In genomic region chr4:141021614-141021929, GRCm38 (mm10) we compare ENCODE assay signal across 8 mouse cellular contexts. TPM values are rescaled to one million over a fixed set of nuclear protein-coding genes. Genes with fewer than 3 reads are reported as not detected.
DNase-seq lines count a peak whose midpoint lies in the region; ATAC-seq and TF ChIP-seq lines count a peak whose summit lies in the region.
"Had no signal": no experiment of that assay in that cellular context is flagged by ENCODE, and none has a peak within 500 bp of the region (broad histone marks: within the 10 kb centered on the region; RNA-seq: fewer than 3 reads in every experiment).

No protein-coding gene starts in this region.

- peak overlapping the region; percentile 95 for H3K27ac ChIP-seq in lung, embryonic 14.5 days (ENCODE audit: low read depth)
- peak overlapping the region; percentile 97 for H3K27ac ChIP-seq in embryonic facial prominence, embryonic 13.5 days
- H3K27ac ChIP-seq in intestine, embryonic 14.5 days (ENCODE audit: low read depth) = peak overlapping the region; percentile 92
- peak overlapping the region; percentile 81 for H3K27ac ChIP-seq in neural tube, embryonic 15.5 days (replicated peaks)

- 44% methylated on average over 11 of the region's 11 CpGs for WGBS in lung, embryonic 14.5 days
- 50% methylated on average over 11 of the region's 11 CpGs for WGBS in embryonic facial prominence, embryonic 13.5 days
- 55% methylated on average over 11 of the region's 11 CpGs for WGBS in intestine, embryonic 14.5 days
- WGBS in neural tube, embryonic 15.5 days = 41% methylated on average over 11 of the region's 11 CpGs

- H3K27me3 ChIP-seq in lung, embryonic 14.5 days (ENCODE audit: insufficient read depth, low read length) = no peaks in the 10 kb centered on the region
- no peaks in the 10 kb centered on the region for H3K27me3 ChIP-seq in embryonic facial prominence, embryonic 13.5 days
- H3K27me3 ChIP-seq in intestine, embryonic 14.5 days (replicated peaks; ENCODE audit: control insufficient read depth, insufficient read depth, low read length) = no peaks in the 10 kb centered on the region
- no peaks in the 10 kb centered on the region for H3K27me3 ChIP-seq in neural tube, embryonic 15.5 days (replicated peaks)
- H3K27me3 ChIP-seq: Patski had no signal

- H3K4me2 ChIP-seq in lung, embryonic 14.5 days = peak overlapping the region; percentile 46
- peak overlapping the region; percentile 37; the same call in 1 of the 2 replicates for H3K4me2 ChIP-seq in embryonic facial prominence, embryonic 13.5 days
- no peak overlapping the region for H3K4me2 ChIP-seq in intestine, embryonic 14.5 days (ENCODE audit: low read length)
- no peak overlapping the region for H3K4me2 ChIP-seq in neural tube, embryonic 15.5 days

- no peak overlapping the region for H3K4me3 ChIP-seq in lung, embryonic 14.5 days (ENCODE audit: low read depth, low read length)
- H3K4me3 ChIP-seq in embryonic facial prominence, embryonic 13.5 days = no peak overlapping the region
- no peak overlapping the region for H3K4me3 ChIP-seq in intestine, embryonic 14.5 days (ENCODE audit: low read depth, low read length)
- H3K4me3 ChIP-seq in neural tube, embryonic 15.5 days (replicated peaks) = no peak overlapping the region

- peak; percentile 12; the same call in 1 of the 2 replicates for ATAC-seq in lung, embryonic 14.5 days (ENCODE audit: insufficient read depth)
- peak; percentile 2; the same call in 1 of the 2 replicates for ATAC-seq in embryonic facial prominence, embryonic 13.5 days (ENCODE audit: insufficient number of reproducible peaks, insufficient read depth, low FRiP score, low TSS enrichment, low read depth)
- ATAC-seq in intestine, embryonic 14.5 days (replicated peaks; ENCODE audit: low FRiP score, low TSS enrichment, low read depth) = no peak
- ATAC-seq in neural tube, embryonic 15.5 days (ENCODE audit: low FRiP score) = no peak
- ATAC-seq: Patski had no signal

- H3K4me1 ChIP-seq in lung, embryonic 14.5 days (ENCODE audit: insufficient read depth) = peaks cover 24% of the 10 kb centered on the region
- H3K4me1 ChIP-seq in embryonic facial prominence, embryonic 13.5 days = peaks cover 61% of the 10 kb centered on the region
- peaks cover 26% of the 10 kb centered on the region for H3K4me1 ChIP-seq in intestine, embryonic 14.5 days (replicated peaks; ENCODE audit: control insufficient read depth, insufficient read depth, low read length)
- peaks cover 37% of the 10 kb centered on the region for H3K4me1 ChIP-seq in neural tube, embryonic 15.5 days

- H3K36me3 ChIP-seq in lung, embryonic 14.5 days (ENCODE audit: insufficient read depth) = peaks cover 41% of the 10 kb centered on the region
- peaks cover 54% of the 10 kb centered on the region for H3K36me3 ChIP-seq in embryonic facial prominence, embryonic 13.5 days
- H3K36me3 ChIP-seq in intestine, embryonic 14.5 days (ENCODE audit: control insufficient read depth, insufficient read depth, low read length) = peaks cover 12% of the 10 kb centered on the region; the same call in 1 of the 2 replicates
- peaks cover 6% of the 10 kb centered on the region for H3K36me3 ChIP-seq in neural tube, embryonic 15.5 days

- H3K9me3 ChIP-seq in lung, embryonic 14.5 days (ENCODE audit: low read depth, low read length) = no peaks in the 10 kb centered on the region
- H3K9me3 ChIP-seq in embryonic facial prominence, embryonic 13.5 days = no peaks in the 10 kb centered on the region
- H3K9me3 ChIP-seq in intestine, embryonic 14.5 days (ENCODE audit: control insufficient read depth, low read length) = no peaks in the 10 kb centered on the region
- no peaks in the 10 kb centered on the region for H3K9me3 ChIP-seq in neural tube, embryonic 15.5 days (replicated peaks)

- H3K9ac ChIP-seq in lung, embryonic 14.5 days = peak overlapping the region; percentile 34
- H3K9ac ChIP-seq in embryonic facial prominence, embryonic 13.5 days = peak overlapping the region; percentile 67
- no peak overlapping the region for H3K9ac ChIP-seq in intestine, embryonic 14.5 days (ENCODE audit: low read length)
- no peak overlapping the region for H3K9ac ChIP-seq in neural tube, embryonic 15.5 days (replicated peaks)

- DNase-seq in lung, embryonic 14.5 days = peak; percentile 45
- no peak for DNase-seq in lung, postnatal 10 days
- no peak for DNase-seq in intestine, embryonic 14.5 days (ENCODE audit: low spot score)
- DNase-seq in kidney, postnatal 10 days = no peak
- DNase-seq in kidney, postnatal 14 days = no peak

- no peak for TF ChIP-seq CTCF in lung, embryonic 14.5 days (IDR thresholded peaks at IDR 0.05; ENCODE audit: low read depth)

RNA-seq across cellular contexts. Expression of gene Mfap2, which starts 11.4 kb away (rescaled TPM):
- polyA plus RNA-seq in lung, embryonic 14.5 days (2014; fragmentation: Nextera tagmentation; extraction: Ambion mirVana) = 517 and 566 TPM in 2 replicates
- polyA plus RNA-seq in embryonic facial prominence, embryonic 13.5 days (2015; fragmentation: Nextera tagmentation; extraction: Ambion mirVana) = 771 and 792 TPM in 2 replicates
- polyA plus RNA-seq in intestine, embryonic 14.5 days (2014; fragmentation: Nextera tagmentation; extraction: Ambion mirVana) = 489 and 509 TPM in 2 replicates
- 210 and 222 TPM in 2 replicates for polyA plus RNA-seq in neural tube, embryonic 15.5 days (2015; fragmentation: Nextera tagmentation; extraction: Ambion mirVana)

RNA-seq across cellular contexts. Expression of gene Atp13a2, which starts 34.9 kb away (rescaled TPM):
- polyA plus RNA-seq in lung, embryonic 14.5 days (2014; fragmentation: Nextera tagmentation; extraction: Ambion mirVana) = 34.0 and 37.2 TPM in 2 replicates
- polyA plus RNA-seq in embryonic facial prominence, embryonic 13.5 days (2015; fragmentation: Nextera tagmentation; extraction: Ambion mirVana) = 38.9 and 40.2 TPM in 2 replicates
- polyA plus RNA-seq in intestine, embryonic 14.5 days (2014; fragmentation: Nextera tagmentation; extraction: Ambion mirVana) = 33.3 and 40.0 TPM in 2 replicates
- 162 and 188 TPM in 2 replicates for polyA plus RNA-seq in neural tube, embryonic 15.5 days (2015; fragmentation: Nextera tagmentation; extraction: Ambion mirVana)

RNA-seq across cellular contexts. Expression of gene Crocc, which starts 38.8 kb away (rescaled TPM):
- polyA plus RNA-seq in lung, embryonic 14.5 days (2014; fragmentation: Nextera tagmentation; extraction: Ambion mirVana) = 7.4 and 9.8 TPM in 2 replicates
- 6.1 and 7.8 TPM in 2 replicates for polyA plus RNA-seq in embryonic facial prominence, embryonic 13.5 days (2015; fragmentation: Nextera tagmentation; extraction: Ambion mirVana)
- polyA plus RNA-seq in intestine, embryonic 14.5 days (2014; fragmentation: Nextera tagmentation; extraction: Ambion mirVana) = 6.6 TPM in 2 replicates
- polyA plus RNA-seq in neural tube, embryonic 15.5 days (2015; fragmentation: Nextera tagmentation; extraction: Ambion mirVana) = 4.5 and 4.9 TPM in 2 replicates

RNA-seq across cellular contexts. Expression of gene Necap2, which starts 56.6 kb away (rescaled TPM):
- 88.9 and 93.6 TPM in 2 replicates for polyA plus RNA-seq in lung, embryonic 14.5 days (2014; fragmentation: Nextera tagmentation; extraction: Ambion mirVana)
- 76.7 and 83.5 TPM in 2 replicates for polyA plus RNA-seq in embryonic facial prominence, embryonic 13.5 days (2015; fragmentation: Nextera tagmentation; extraction: Ambion mirVana)
- 59.7 and 60.0 TPM in 2 replicates for polyA plus RNA-seq in intestine, embryonic 14.5 days (2014; fragmentation: Nextera tagmentation; extraction: Ambion mirVana)
- polyA plus RNA-seq in neural tube, embryonic 15.5 days (2015; fragmentation: Nextera tagmentation; extraction: Ambion mirVana) = 56.8 and 59.8 TPM in 2 replicates

Comparison
In these comparisons a context has a peak if more than half of its experiments do, and no peak if none do; other contexts are left out.
1. ATAC-seq: peak in lung, embryonic 14.5 days (single experiment) and embryonic facial prominence, embryonic 13.5 days (single experiment); none in intestine, embryonic 14.5 days (single experiment) and neural tube, embryonic 15.5 days (single experiment).
2. H3K4me2 ChIP-seq: peak in lung, embryonic 14.5 days (single experiment) and embryonic facial prominence, embryonic 13.5 days (single experiment); none in intestine, embryonic 14.5 days (single experiment) and neural tube, embryonic 15.5 days (single experiment).
3. H3K9ac ChIP-seq: peak in lung, embryonic 14.5 days (single experiment) and embryonic facial prominence, embryonic 13.5 days (single experiment); none in intestine, embryonic 14.5 days (single experiment) and neural tube, embryonic 15.5 days (single experiment).
4. Peak in every context shown above with its lines, with median percentiles within 50 percentile points of each other: H3K27ac ChIP-seq.